Mouse (Mus musculus): ENCODE data around the gene Adamts8.

GRCm38 (mm10) chr9:30964685-30965084 lies 22.3 kb downstream of the Adamts8 start:
- no peak for TF ChIP-seq CTCF (IDR thresholded peaks at IDR 0.05; ENCODE audit: low read depth)
- TF ChIP-seq EP300 (optimal IDR thresholded peaks at IDR 0.05): no peak
